In the genomic region with DNA sequence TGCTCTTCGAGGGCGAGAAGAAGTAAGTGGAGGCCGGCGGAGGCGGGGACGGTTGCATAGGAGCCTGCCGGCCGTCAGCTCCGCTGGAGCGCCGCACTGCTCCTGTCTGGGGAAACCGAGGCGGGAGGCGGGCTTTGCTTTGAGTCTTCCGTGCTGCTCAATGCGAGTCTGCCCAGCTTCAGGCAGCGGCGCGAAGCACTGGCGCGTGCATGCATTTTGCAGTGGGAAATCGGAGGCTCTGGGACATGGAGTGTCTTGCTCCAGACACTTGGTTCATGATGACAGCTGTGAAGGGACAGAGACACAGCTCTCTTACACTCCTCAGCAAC, we compare ENCODE assay signal across 8 mouse cellular contexts. TPM values are rescaled to one million over a fixed set of nuclear protein-coding genes. Genes with fewer than 3 reads are reported as not detected.
DNase-seq lines count a peak whose midpoint lies in the region; ATAC-seq and TF ChIP-seq lines count a peak whose summit lies in the region.

No protein-coding gene starts in this region.

- DNase-seq in heart, postnatal 25 days (ENCODE audit: low spot score), result no peak
- DNase-seq in G1E (ENCODE audit: low spot score), result no peak
- DNase-seq in hindbrain, embryonic 10.5 days (ENCODE audit: low spot score), result no peak
- no peak for DNase-seq in cerebellum, adult 18-20 months
- DNase-seq in spleen, adult 18-20 months, result no peak
- no peak for DNase-seq in urinary bladder, postnatal 25 days (ENCODE audit: low spot score)

- intact Hi-C loops in heart, postnatal 25 days (cut with DNase I), result loop anchor here (2.0 kb wide), 1 partner anchor 18 kb away; no protein-coding TSS in a partner anchor

- H3K9ac ChIP-seq in heart, embryonic 12.5 days, result peak overlapping the region; percentile 92

- peaks cover 18% of the 10 kb centered on the region for H3K36me3 ChIP-seq in heart, embryonic 12.5 days
- H3K36me3 ChIP-seq in G1E (replicated peaks), result peaks cover 44% of the 10 kb centered on the region
- peaks cover 40% of the 10 kb centered on the region for H3K36me3 ChIP-seq in hindbrain, embryonic 10.5 days

- ATAC-seq in heart, embryonic 12.5 days (ENCODE audit: insufficient number of reproducible peaks, low FRiP score), result no peak; the same call in 1 of the 2 replicates
- no peak for ATAC-seq in G1E (ENCODE audit: extremely low read depth, insufficient number of reproducible peaks, low FRiP score, poor library complexity, severe bottlenecking)
- ATAC-seq in megakaryocyte progenitor cell, adult 5-6 weeks (replicated peaks; ENCODE audit: poor library complexity), result peak; percentile 55

- no peaks in the 10 kb centered on the region for H3K9me3 ChIP-seq in heart, embryonic 12.5 days (replicated peaks)
- H3K9me3 ChIP-seq in G1E (replicated peaks), result no peaks in the 10 kb centered on the region
- H3K9me3 ChIP-seq in hindbrain, embryonic 10.5 days, result no peaks in the 10 kb centered on the region

- WGBS in heart, embryonic 12.5 days, result under 1% methylated on average over 22 of the region's 22 CpGs
- WGBS in hindbrain, embryonic 10.5 days, result 1% methylated on average over 22 of the region's 22 CpGs

- H3K27me3 ChIP-seq in heart, embryonic 12.5 days (replicated peaks), result no peaks in the 10 kb centered on the region
- H3K27me3 ChIP-seq in G1E (ENCODE audit: insufficient read depth, low read length), result peaks cover 10% of the 10 kb centered on the region; the same call in 1 of the 2 replicates
- no peaks in the 10 kb centered on the region for H3K27me3 ChIP-seq in hindbrain, embryonic 10.5 days (ENCODE audit: insufficient read depth, poor library complexity, severe bottlenecking)

- H3K4me3 ChIP-seq in heart, embryonic 12.5 days, result peak overlapping the region; percentile 96
- peak overlapping the region; percentile 94 for H3K4me3 ChIP-seq in G1E (ENCODE audit: low read depth, low read length)
- peak overlapping the region; percentile 83 for H3K4me3 ChIP-seq in hindbrain, embryonic 10.5 days

- H3K27ac ChIP-seq in heart, embryonic 12.5 days (ENCODE audit: poor library complexity, severe bottlenecking), result 0 out of 2 replicates have a peak overlapping the region, but pooled peaks have one; percentile 31
- peak overlapping the region; percentile 91 for H3K27ac ChIP-seq in hindbrain, embryonic 10.5 days

- TF ChIP-seq CTCF in G1E (IDR thresholded peaks at IDR 0.05; ENCODE audit: low read depth, low read length), result no peak

- peak overlapping the region; percentile 88 for H3K4me2 ChIP-seq in heart, embryonic 12.5 days

- peaks cover 18% of the 10 kb centered on the region for H3K4me1 ChIP-seq in heart, embryonic 12.5 days (replicated peaks)
- peaks cover 55% of the 10 kb centered on the region for H3K4me1 ChIP-seq in G1E (ENCODE audit: insufficient read depth, low read depth, low read length)
- H3K4me1 ChIP-seq in hindbrain, embryonic 10.5 days (replicated peaks), result peaks cover 25% of the 10 kb centered on the region

RNA-seq across cellular contexts. Expression of a gene that starts 0.3 kb away (rescaled TPM):
- polyA plus RNA-seq in heart, embryonic 12.5 days (2016; fragmentation: Nextera tagmentation; extraction: Ambion mirVana), result 147 and 161 TPM in 2 replicates
- total RNA-seq in heart, postnatal 25 days (2021), result 10 to 100 TPM; 64.4 to 71.9 TPM
- 71.5 and 76.8 TPM in 2 replicates for total RNA-seq in G1E (2014; fragmentation: Nextera tagmentation)
- 192 and 216 TPM in 2 replicates for total RNA-seq in G1E (2017)
- polyA plus RNA-seq in G1E (2012), result 99.2 and 163 TPM in 2 replicates
- polyA plus RNA-seq in hindbrain, embryonic 10.5 days (2016; fragmentation: Nextera tagmentation; extraction: Ambion mirVana), result 288 and 292 TPM in 2 replicates
- 115 and 120 TPM in 2 replicates for total RNA-seq in megakaryocyte progenitor cell, adult 5-6 weeks (2015)
- total RNA-seq in megakaryocyte progenitor cell, adult 5-6 weeks (2017), result 127 and 153 TPM in 2 replicates

RNA-seq across cellular contexts. Expression of a gene that starts 19.1 kb away (rescaled TPM):
- 20.9 and 21.8 TPM in 2 replicates for polyA plus RNA-seq in heart, embryonic 12.5 days (2016; fragmentation: Nextera tagmentation; extraction: Ambion mirVana)
- 1 to 10 TPM; 5.0 to 6.3 TPM for total RNA-seq in heart, postnatal 25 days (2021)
- total RNA-seq in G1E (2014; fragmentation: Nextera tagmentation) (16.6 and 16.9 TPM in 2 replicates), G1E (2017) (43.3 and 51.8 TPM in 2 replicates)
- 92.6 and 112 TPM in 2 replicates for polyA plus RNA-seq in G1E (2012)
- polyA plus RNA-seq in hindbrain, embryonic 10.5 days (2016; fragmentation: Nextera tagmentation; extraction: Ambion mirVana), result 54.3 and 59.7 TPM in 2 replicates
- 13.2 and 16.5 TPM in 2 replicates for total RNA-seq in megakaryocyte progenitor cell, adult 5-6 weeks (2015)
- total RNA-seq in megakaryocyte progenitor cell, adult 5-6 weeks (2017), result 52.6 and 56.5 TPM in 2 replicates

RNA-seq across cellular contexts. Expression of a gene that starts 19.2 kb away (rescaled TPM):
- polyA plus RNA-seq in heart, embryonic 12.5 days (2016; fragmentation: Nextera tagmentation; extraction: Ambion mirVana), result 14.4 and 16.8 TPM in 2 replicates
- total RNA-seq in heart, postnatal 25 days (2021), result 1 to 10 TPM; 5.3 to 6.0 TPM
- total RNA-seq in G1E (2014; fragmentation: Nextera tagmentation) (21.9 and 24.5 TPM in 2 replicates), G1E (2017) (12.4 and 16.4 TPM in 2 replicates)
- polyA plus RNA-seq in G1E (2012), result 36.8 and 38.6 TPM in 2 replicates
- 25.1 and 25.7 TPM in 2 replicates for polyA plus RNA-seq in hindbrain, embryonic 10.5 days (2016; fragmentation: Nextera tagmentation; extraction: Ambion mirVana)
- 15.6 and 18.5 TPM in 2 replicates for total RNA-seq in megakaryocyte progenitor cell, adult 5-6 weeks (2015)
- 8.4 and 12.9 TPM in 2 replicates for total RNA-seq in megakaryocyte progenitor cell, adult 5-6 weeks (2017)

RNA-seq across cellular contexts. Expression of a gene that starts 33.0 kb away (rescaled TPM):
- polyA plus RNA-seq in heart, embryonic 12.5 days (2016; fragmentation: Nextera tagmentation; extraction: Ambion mirVana), result 1.0 and 1.6 TPM in 2 replicates
- 1 to 10 TPM; 6.5 to 7.2 TPM for total RNA-seq in heart, postnatal 25 days (2021)
- 0.29 TPM in 1 of 2 replicates, not detected in the other for total RNA-seq in G1E (2014; fragmentation: Nextera tagmentation)
- total RNA-seq in G1E (2017), result 0.38 and 0.81 TPM in 2 replicates
- polyA plus RNA-seq in G1E (2012), result 0.11 and 0.18 TPM in 2 replicates
- polyA plus RNA-seq in hindbrain, embryonic 10.5 days (2016; fragmentation: Nextera tagmentation; extraction: Ambion mirVana), result 4.8 and 5.5 TPM in 2 replicates
- 31.4 and 43.2 TPM in 2 replicates for total RNA-seq in megakaryocyte progenitor cell, adult 5-6 weeks (2015)
- 21.5 and 31.9 TPM in 2 replicates for total RNA-seq in megakaryocyte progenitor cell, adult 5-6 weeks (2017)

RNA-seq across cellular contexts. Expression of a gene that starts 53.8 kb away (rescaled TPM):
- polyA plus RNA-seq in heart, embryonic 12.5 days (2016; fragmentation: Nextera tagmentation; extraction: Ambion mirVana), result 3.0 and 3.1 TPM in 2 replicates
- 1 to 10 TPM in 1 of 2 experiments, under 1 TPM in 1; 0.87 to 1.2 TPM for total RNA-seq in heart, postnatal 25 days (2021)
- total RNA-seq in G1E (2014; fragmentation: Nextera tagmentation) (53.1 and 56.3 TPM in 2 replicates), G1E (2017) (43.4 and 43.8 TPM in 2 replicates)
- polyA plus RNA-seq in G1E (2012), result 50.2 and 53.8 TPM in 2 replicates
- 8.5 and 10.9 TPM in 2 replicates for polyA plus RNA-seq in hindbrain, embryonic 10.5 days (2016; fragmentation: Nextera tagmentation; extraction: Ambion mirVana)
- total RNA-seq in megakaryocyte progenitor cell, adult 5-6 weeks (2015), result 16.4 and 16.7 TPM in 2 replicates
- total RNA-seq in megakaryocyte progenitor cell, adult 5-6 weeks (2017), result 21.2 and 26.9 TPM in 2 replicates
